Mouse (Mus musculus) gonadal fat pad, adult 2 months (tissue): Measurements from ENCODE around the gene Inf2. TPM values are rescaled to one million over a fixed set of nuclear protein-coding genes. Genes with fewer than 3 reads are reported as not detected.

Experiments
- DNase-seq: peaks from one replicate; pipeline ENCODE4 v3.0.0-alpha.2; 2012; ENCODE audit warnings: low read depth
- polyA plus RNA-seq: library from polyadenylated mRNA; depleted of rRNA; stranded (reverse); fragments of >200 nt; gene quantifications from 2 replicates; pipeline ENCODE4 v1.2.3, GENCODE M21; 2012; rRNA removed

Gene Inf2
- polyA plus RNA-seq, 1 experiment = 23.9 TPM

- no peak for DNase-seq
Measured at GRCm38 (mm10) chr12:112659109-112659508, 70.5 kb downstream of the Inf2 start.

- no peak for DNase-seq
Measured at GRCm38 (mm10) chr12:112660576-112661326, 72.2 kb downstream of the Inf2 start.

GRCm38 (mm10) chr12:112661327-112661605 lies 72.7 kb downstream of the Inf2 start:
- no peak for DNase-seq

DNA sequence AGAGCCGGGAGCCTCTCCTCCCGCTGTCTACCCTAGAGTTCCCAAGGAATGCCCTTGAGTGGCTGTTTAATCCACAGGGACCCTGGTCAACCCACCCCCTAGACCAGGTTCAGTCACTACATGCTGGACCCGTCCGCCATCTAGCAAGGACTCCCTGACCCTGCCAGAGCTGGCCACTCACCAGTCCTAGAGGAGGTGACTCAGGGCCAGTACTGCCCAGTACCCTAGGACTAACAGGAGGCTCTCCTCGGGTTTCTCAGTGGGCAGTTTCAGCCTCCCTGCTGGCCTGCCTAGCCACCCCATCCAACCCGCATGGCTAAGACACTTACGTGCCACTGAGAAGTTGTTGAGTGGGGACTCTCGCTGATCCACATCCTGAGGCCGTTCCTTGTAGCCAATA lies 73.3 kb downstream of the Inf2 start:
- DNase-seq = no peak

DNA sequence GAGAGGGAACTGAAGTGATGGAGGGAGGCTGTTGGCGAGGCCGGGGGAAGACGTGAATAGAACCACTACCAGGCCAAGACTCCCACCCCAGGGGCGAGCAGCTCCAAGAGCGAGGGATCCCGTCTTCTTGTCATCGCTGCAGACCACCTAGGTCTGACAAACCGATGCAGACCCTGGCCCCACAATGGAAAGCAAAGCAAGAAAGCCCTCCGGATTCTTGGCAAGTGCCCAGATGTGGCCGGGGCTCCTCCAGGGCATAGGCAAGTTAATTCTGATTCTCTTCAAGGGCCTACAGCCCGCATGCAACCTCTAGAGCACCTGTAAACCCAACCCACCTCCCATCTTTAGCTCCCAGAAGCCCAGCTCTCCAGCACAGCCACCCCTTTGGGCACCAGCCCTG lies 74.7 kb downstream of the Inf2 start:
- DNase-seq = no peak

DNA sequence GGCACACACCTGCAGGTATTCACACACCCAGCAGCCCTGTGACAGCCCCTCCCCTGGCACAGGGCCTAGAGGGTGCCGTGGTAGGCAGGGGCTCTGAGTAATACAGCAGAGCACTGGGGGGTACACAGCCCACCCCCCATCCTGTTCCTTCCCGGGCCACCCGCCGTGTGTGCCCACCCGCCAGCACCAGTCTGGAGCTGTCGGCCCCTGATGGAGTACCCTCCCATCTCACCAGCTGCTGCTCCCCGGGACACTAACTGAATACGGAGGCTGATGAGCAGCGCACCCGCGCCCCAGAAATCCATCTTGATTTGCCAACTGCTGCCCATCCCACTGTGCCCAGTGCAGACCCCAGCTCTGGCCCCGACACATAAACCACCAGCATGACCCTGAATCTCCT lies 75.1 kb downstream of the Inf2 start:
- no peak for DNase-seq

GRCm38 (mm10) chr12:112664124-112664523 lies 75.5 kb downstream of the Inf2 start:
- DNase-seq = no peak

DNA sequence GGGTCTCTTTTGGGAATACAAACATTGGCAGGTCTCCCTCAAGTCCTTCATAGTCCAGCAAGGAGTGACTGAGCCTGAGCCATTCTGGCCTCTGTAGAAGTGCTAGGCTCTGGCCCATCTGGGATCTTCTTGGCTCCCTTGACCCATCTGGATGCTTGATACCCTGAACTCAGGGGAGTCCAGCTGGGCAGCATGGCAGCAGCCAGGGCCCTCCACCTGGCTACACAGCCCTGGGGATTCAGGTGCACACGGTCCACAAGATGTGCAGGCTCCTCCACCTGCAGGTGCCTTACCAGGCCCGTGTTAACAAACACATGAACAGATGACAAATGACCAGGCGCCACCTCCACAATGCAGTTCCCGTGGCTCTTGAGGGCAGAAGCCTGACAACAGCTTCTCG lies 76.1 kb downstream of the Inf2 start:
- DNase-seq = no peak

Other genes with a start within 250 kb of the Inf2 start
- gene A530016L24Rik, start 99.3 kb upstream of the Inf2 start, polyA plus RNA-seq = 84.5 and 101 TPM in 2 replicates
- gene Tmem179, start 72.0 kb upstream of the Inf2 start, polyA plus RNA-seq = 0.06 and 0.12 TPM in 2 replicates
- gene Adssl1, start 31.3 kb downstream of the Inf2 start, polyA plus RNA-seq = 3.8 and 4.6 TPM in 2 replicates
- 34.1 and 35.3 TPM in 2 replicates for gene Siva1, start 55.9 kb downstream of the Inf2 start, polyA plus RNA-seq
- gene Akt1, start 86.1 kb downstream of the Inf2 start, polyA plus RNA-seq = 95.2 and 117 TPM in 2 replicates
- gene Zbtb42, start 90.0 kb downstream of the Inf2 start, polyA plus RNA-seq = 12.2 and 13.9 TPM in 2 replicates
- gene Cep170b, start 131.7 kb downstream of the Inf2 start, polyA plus RNA-seq = 35.5 and 53.5 TPM in 2 replicates
- 53.6 and 55.4 TPM in 2 replicates for gene Pld4, start 171.9 kb downstream of the Inf2 start, polyA plus RNA-seq
- 4.7 and 5.2 TPM in 2 replicates for gene Ahnak2, start 213.9 kb downstream of the Inf2 start, polyA plus RNA-seq
- 8.3 and 9.7 TPM in 2 replicates for gene Clba1, start 220.2 kb downstream of the Inf2 start, polyA plus RNA-seq
- 16.2 and 17.9 TPM in 2 replicates for gene Cdca4, start 240.6 kb downstream of the Inf2 start, polyA plus RNA-seq